21 mouse cellular contexts compared by ENCODE assay signal in the genomic region with DNA sequence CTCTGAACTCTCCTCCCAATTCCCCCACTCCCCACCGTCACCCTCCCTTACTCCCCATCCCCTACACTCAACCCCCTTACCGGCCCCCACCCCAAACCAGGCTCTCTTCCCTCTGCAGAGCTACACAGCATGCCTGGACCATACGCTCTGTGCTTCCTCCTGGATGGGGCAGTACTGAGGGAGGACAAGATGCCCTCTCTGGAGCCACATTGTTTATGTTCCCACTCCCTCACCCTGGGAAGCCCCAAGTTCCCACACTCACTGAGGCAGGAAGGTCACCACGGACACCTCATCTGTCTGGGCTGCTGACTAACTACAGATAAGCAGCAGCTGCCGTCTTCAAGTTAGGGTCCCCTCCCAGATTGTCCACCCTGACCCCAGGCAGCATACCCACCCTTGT. TPM values are rescaled to one million over a fixed set of nuclear protein-coding genes. Genes with fewer than 3 reads are reported as not detected.
DNase-seq lines count a peak whose midpoint lies in the region; ATAC-seq and TF ChIP-seq lines count a peak whose summit lies in the region.
"Had no signal": no experiment of that assay in that cellular context is flagged by ENCODE, and none has a peak within 500 bp of the region (broad histone marks: within the 10 kb centered on the region; RNA-seq: fewer than 3 reads in every experiment).

No protein-coding gene starts in this region.

- WGBS in forebrain, embryonic 11.5 days: 73% methylated on average over 5 of the region's 5 CpGs
- WGBS in forebrain, embryonic 13.5 days: 65% methylated on average over 5 of the region's 5 CpGs
- 34% methylated on average over 5 of the region's 5 CpGs for WGBS in kidney, postnatal 0 days
- WGBS in midbrain, embryonic 11.5 days: 62% methylated on average over 5 of the region's 5 CpGs
- 64% methylated on average over 5 of the region's 5 CpGs for WGBS in midbrain, embryonic 16.5 days
- 26% methylated on average over 5 of the region's 5 CpGs for WGBS in lung, postnatal 0 days

- H3K9me3 ChIP-seq in forebrain, embryonic 11.5 days (ENCODE audit: control insufficient read depth, low read length): no peaks in the 10 kb centered on the region
- H3K9me3 ChIP-seq in forebrain, embryonic 13.5 days (replicated peaks): no peaks in the 10 kb centered on the region
- no peaks in the 10 kb centered on the region for H3K9me3 ChIP-seq in kidney, postnatal 0 days (replicated peaks; ENCODE audit: low read length)
- H3K9me3 ChIP-seq in midbrain, embryonic 11.5 days (ENCODE audit: control insufficient read depth, low read length): peaks cover 2% of the 10 kb centered on the region; the same call in 1 of the 2 replicates
- no peaks in the 10 kb centered on the region for H3K9me3 ChIP-seq in midbrain, embryonic 16.5 days (replicated peaks; ENCODE audit: control insufficient read depth, low read length, poor library complexity, severe bottlenecking)
- H3K9me3 ChIP-seq in lung, postnatal 0 days (ENCODE audit: low read length): no peaks in the 10 kb centered on the region
- H3K9me3 ChIP-seq: hindbrain, embryonic 12.5 days; midbrain, embryonic 12.5 days had no signal

- peaks cover 7% of the 10 kb centered on the region for H3K4me1 ChIP-seq in forebrain, embryonic 11.5 days (replicated peaks; ENCODE audit: control insufficient read depth, insufficient read depth, low read length)
- H3K4me1 ChIP-seq in forebrain, embryonic 13.5 days: 0 out of 2 replicates have a peak, but pooled peaks cover 3% of the 10 kb centered on the region
- peaks cover 17% of the 10 kb centered on the region; the same call in 1 of the 2 replicates for H3K4me1 ChIP-seq in kidney, postnatal 0 days (replicated peaks; ENCODE audit: insufficient read depth, low read length)
- no peaks in the 10 kb centered on the region for H3K4me1 ChIP-seq in midbrain, embryonic 11.5 days (ENCODE audit: control insufficient read depth, insufficient read depth, low read length)
- H3K4me1 ChIP-seq in midbrain, embryonic 16.5 days (ENCODE audit: control insufficient read depth, insufficient read depth, low read length): no peaks in the 10 kb centered on the region
- H3K4me1 ChIP-seq in lung, postnatal 0 days (ENCODE audit: insufficient read depth, low read depth, low read length): 0 out of 2 replicates have a peak, but pooled peaks cover 2% of the 10 kb centered on the region

- TF ChIP-seq CTCF in kidney, postnatal 0 days (IDR thresholded peaks at IDR 0.05; ENCODE audit: low read depth): no peak
- TF ChIP-seq CTCF in lung, postnatal 0 days (IDR thresholded peaks at IDR 0.05): no peak

- no peak overlapping the region for H3K4me3 ChIP-seq in forebrain, embryonic 11.5 days (ENCODE audit: low read depth, low read length)
- H3K4me3 ChIP-seq in forebrain, embryonic 13.5 days: no peak overlapping the region
- no peak overlapping the region for H3K4me3 ChIP-seq in kidney, postnatal 0 days (replicated peaks; ENCODE audit: low read depth, low read length)
- no peak overlapping the region for H3K4me3 ChIP-seq in midbrain, embryonic 11.5 days (ENCODE audit: low read depth, low read length)
- H3K4me3 ChIP-seq in midbrain, embryonic 16.5 days (ENCODE audit: low read depth, low read length): no peak overlapping the region
- H3K4me3 ChIP-seq in lung, postnatal 0 days (ENCODE audit: low read depth, low read length): no peak overlapping the region
- H3K4me3 ChIP-seq: hindbrain, embryonic 12.5 days; layer of hippocampus, adult 2 months; midbrain, embryonic 12.5 days had no signal

- no peak overlapping the region for H3K9ac ChIP-seq in forebrain, embryonic 11.5 days (ENCODE audit: low read length)
- H3K9ac ChIP-seq in forebrain, embryonic 13.5 days: no peak overlapping the region
- no peak overlapping the region for H3K9ac ChIP-seq in kidney, postnatal 0 days (ENCODE audit: low read depth, low read length)
- no peak overlapping the region for H3K9ac ChIP-seq in midbrain, embryonic 11.5 days (ENCODE audit: low read length)
- no peak overlapping the region for H3K9ac ChIP-seq in midbrain, embryonic 16.5 days (ENCODE audit: low read depth, low read length)
- H3K9ac ChIP-seq in lung, postnatal 0 days (replicated peaks; ENCODE audit: low read depth): no peak overlapping the region
- H3K9ac ChIP-seq: hindbrain, embryonic 12.5 days; midbrain, embryonic 12.5 days had no signal

- no peak overlapping the region for H3K4me2 ChIP-seq in forebrain, embryonic 11.5 days (ENCODE audit: low read depth, low read length, severe bottlenecking)
- no peak overlapping the region for H3K4me2 ChIP-seq in forebrain, embryonic 13.5 days
- no peak overlapping the region for H3K4me2 ChIP-seq in kidney, postnatal 0 days (ENCODE audit: low read length)
- no peak overlapping the region for H3K4me2 ChIP-seq in midbrain, embryonic 11.5 days
- H3K4me2 ChIP-seq in midbrain, embryonic 16.5 days (ENCODE audit: low read length): no peak overlapping the region
- H3K4me2 ChIP-seq in lung, postnatal 0 days (replicated peaks; ENCODE audit: low read depth, low read length): no peak overlapping the region
- H3K4me2 ChIP-seq: hindbrain, embryonic 12.5 days; midbrain, embryonic 12.5 days had no signal

- 0 out of 2 replicates have a peak, but pooled peaks have one; percentile 44 for ATAC-seq in forebrain, embryonic 11.5 days (replicated peaks; ENCODE audit: low FRiP score)
- no peak for ATAC-seq in forebrain, embryonic 13.5 days
- ATAC-seq in kidney, postnatal 0 days (replicated peaks; ENCODE audit: low FRiP score, low read depth): peak; percentile 66
- peak; percentile 22; the same call in 1 of the 2 replicates for ATAC-seq in midbrain, embryonic 11.5 days (ENCODE audit: low FRiP score)
- no peak for ATAC-seq in midbrain, embryonic 16.5 days
- peak; percentile 65 for ATAC-seq in lung, postnatal 0 days
- ATAC-seq: activated CD4-positive, CD25-positive, alpha-beta regulatory T cell, adult 4 months; inflammation-experienced regulatory T-cells, adult 6 months had no signal

- H3K36me3 ChIP-seq in forebrain, embryonic 11.5 days (ENCODE audit: control insufficient read depth, insufficient read depth, low read length): no peaks in the 10 kb centered on the region
- no peaks in the 10 kb centered on the region for H3K36me3 ChIP-seq in forebrain, embryonic 13.5 days (ENCODE audit: poor library complexity, severe bottlenecking)
- no peaks in the 10 kb centered on the region for H3K36me3 ChIP-seq in kidney, postnatal 0 days (ENCODE audit: insufficient read depth, low read length)
- H3K36me3 ChIP-seq in midbrain, embryonic 11.5 days (ENCODE audit: control insufficient read depth, insufficient read depth, low read length): no peaks in the 10 kb centered on the region
- H3K36me3 ChIP-seq in midbrain, embryonic 16.5 days (ENCODE audit: control insufficient read depth, insufficient read depth, low read length): no peaks in the 10 kb centered on the region
- H3K36me3 ChIP-seq in lung, postnatal 0 days (ENCODE audit: insufficient read depth, low read length): no peaks in the 10 kb centered on the region
- H3K36me3 ChIP-seq: G1E; hindbrain, embryonic 12.5 days; midbrain, embryonic 12.5 days had no signal

- peak; percentile 46 for DNase-seq in forebrain, embryonic 11.5 days (ENCODE audit: low spot score)
- no peak for DNase-seq in kidney, postnatal 0 days (ENCODE audit: low spot score)
- no peak for DNase-seq in kidney, postnatal 25 days
- DNase-seq in midbrain, embryonic 11.5 days (ENCODE audit: low spot score, missing footprints): no peak
- no peak for DNase-seq in lung, postnatal 0 days (ENCODE audit: low spot score)
- DNase-seq in adrenal gland, postnatal 4 days (ENCODE audit: low spot score in 2 of 2): no peak
- DNase-seq: adrenal gland, postnatal 25 days; cerebellum, adult 11-12 months; cerebellum, postnatal 25 days; kidney, adult 8-10 months; layer of hippocampus, postnatal 36 days; retina, postnatal 1 day; thymus, postnatal 25 days had no signal

- peak; percentile 76 for TF ChIP-seq EP300 in lung, postnatal 0 days (IDR thresholded peaks at IDR 0.05)

- no peak overlapping the region for H3K27ac ChIP-seq in forebrain, embryonic 11.5 days (ENCODE audit: low read depth, low read length)
- H3K27ac ChIP-seq in forebrain, embryonic 13.5 days: no peak overlapping the region
- H3K27ac ChIP-seq in kidney, postnatal 0 days: 0 out of 2 replicates have a peak overlapping the region, but pooled peaks have one; percentile 8
- no peak overlapping the region for H3K27ac ChIP-seq in midbrain, embryonic 11.5 days (ENCODE audit: low read depth, low read length)
- H3K27ac ChIP-seq in midbrain, embryonic 16.5 days (ENCODE audit: low read length): no peak overlapping the region
- H3K27ac ChIP-seq in lung, postnatal 0 days (ENCODE audit: low read length): no peak overlapping the region
- H3K27ac ChIP-seq: hindbrain, embryonic 12.5 days; layer of hippocampus, adult 2 months; midbrain, embryonic 12.5 days had no signal

- H3K27me3 ChIP-seq in forebrain, embryonic 11.5 days (ENCODE audit: control insufficient read depth, insufficient read depth, low read length): peaks cover 2% of the 10 kb centered on the region; the same call in 1 of the 2 replicates
- H3K27me3 ChIP-seq in forebrain, embryonic 13.5 days: no peaks in the 10 kb centered on the region
- H3K27me3 ChIP-seq in kidney, postnatal 0 days (ENCODE audit: insufficient read depth, low read length): no peaks in the 10 kb centered on the region
- H3K27me3 ChIP-seq in midbrain, embryonic 11.5 days (ENCODE audit: control insufficient read depth, insufficient read depth, low read length): no peaks in the 10 kb centered on the region
- H3K27me3 ChIP-seq in midbrain, embryonic 16.5 days (ENCODE audit: control insufficient read depth, insufficient read depth, low read depth, low read length): no peaks in the 10 kb centered on the region
- no peaks in the 10 kb centered on the region for H3K27me3 ChIP-seq in lung, postnatal 0 days (replicated peaks; ENCODE audit: insufficient read depth, low read length)
- H3K27me3 ChIP-seq: hindbrain, embryonic 12.5 days had no signal

RNA-seq across cellular contexts. Expression of a gene that starts 41.1 kb away (rescaled TPM):
- polyA plus RNA-seq in forebrain, embryonic 11.5 days (2014; fragmentation: Nextera tagmentation; extraction: Ambion mirVana): 27.6 TPM in 2 replicates
- 18.6 and 19.9 TPM in 2 replicates for polyA plus RNA-seq in forebrain, embryonic 13.5 days (2015; fragmentation: Nextera tagmentation; extraction: Ambion mirVana)
- 25.2 and 26.0 TPM in 2 replicates for polyA plus RNA-seq in kidney, postnatal 0 days (2015; fragmentation: Nextera tagmentation; extraction: Ambion mirVana)
- polyA plus RNA-seq in midbrain, embryonic 11.5 days (2014; fragmentation: Nextera tagmentation; extraction: Ambion mirVana): 17.0 and 17.6 TPM in 2 replicates
- polyA plus RNA-seq in midbrain, embryonic 16.5 days (2015; fragmentation: Nextera tagmentation; extraction: Ambion mirVana): 6.6 and 7.0 TPM in 2 replicates
- polyA plus RNA-seq in lung, postnatal 0 days (2015; fragmentation: Nextera tagmentation; extraction: Ambion mirVana): 18.3 and 20.1 TPM in 2 replicates
- 10 to 100 TPM; 73.9 to 80.1 TPM for total RNA-seq in adrenal gland, postnatal 4 days (2021)
- polyA plus RNA-seq: G1E had no signal

Comparison
In these comparisons a context has a peak if more than half of its experiments do, and no peak if none do; other contexts are left out.
1. ATAC-seq: peak in forebrain, embryonic 11.5 days (single experiment), kidney, postnatal 0 days (single experiment), midbrain, embryonic 11.5 days (single experiment) and lung, postnatal 0 days (single experiment); none in forebrain, embryonic 13.5 days (single experiment) and midbrain, embryonic 16.5 days (single experiment).